In the genomic region with DNA sequence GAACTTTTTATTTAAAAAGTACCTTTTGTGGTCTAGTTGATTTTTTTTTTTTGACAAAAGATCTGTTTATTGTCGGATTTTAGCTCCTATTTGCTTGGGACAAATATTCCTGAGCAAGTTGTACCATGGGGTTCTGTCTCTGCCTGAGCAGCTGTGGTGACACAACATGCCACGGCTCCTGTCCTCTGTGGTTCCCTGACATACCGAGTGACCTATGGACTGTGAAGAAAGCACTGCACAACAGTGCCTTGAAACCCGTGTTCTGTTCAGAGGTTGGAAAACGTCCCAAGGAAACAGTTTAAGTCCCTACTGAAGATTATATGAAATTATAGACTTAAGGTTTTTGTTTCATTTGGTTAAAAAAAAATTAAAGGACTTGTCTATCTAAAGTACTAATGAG, we compare ENCODE assay signal across 25 mouse cellular contexts. TPM values are rescaled to one million over a fixed set of nuclear protein-coding genes. Genes with fewer than 3 reads are reported as not detected.
DNase-seq lines count a peak whose midpoint lies in the region; ATAC-seq and TF ChIP-seq lines count a peak whose summit lies in the region.
"Had no signal": no experiment of that assay in that cellular context is flagged by ENCODE, and none has a peak within 500 bp of the region (broad histone marks: within the 10 kb centered on the region; RNA-seq: fewer than 3 reads in every experiment).

No protein-coding gene starts in this region.

- peaks cover 41% of the 10 kb centered on the region for H3K36me3 ChIP-seq in kidney, embryonic 15.5 days
- peaks cover 6% of the 10 kb centered on the region; the same call in 1 of the 2 replicates for H3K36me3 ChIP-seq in liver, embryonic 12.5 days
- H3K36me3 ChIP-seq in stomach, postnatal 0 days (ENCODE audit: control insufficient read depth, insufficient read depth, low read length), result no peaks in the 10 kb centered on the region; the same call in 1 of the 2 replicates
- H3K36me3 ChIP-seq in hindbrain, embryonic 10.5 days, result peaks cover 69% of the 10 kb centered on the region
- H3K36me3 ChIP-seq: midbrain, embryonic 15.5 days had no signal

- H3K9me3 ChIP-seq in kidney, embryonic 15.5 days (replicated peaks), result no peaks in the 10 kb centered on the region
- H3K9me3 ChIP-seq in liver, embryonic 12.5 days (replicated peaks), result no peaks in the 10 kb centered on the region
- no peaks in the 10 kb centered on the region for H3K9me3 ChIP-seq in stomach, postnatal 0 days (ENCODE audit: control insufficient read depth, low read length)
- no peaks in the 10 kb centered on the region for H3K9me3 ChIP-seq in hindbrain, embryonic 10.5 days
- H3K9me3 ChIP-seq: embryonic facial prominence, embryonic 10.5 days; heart, embryonic 13.5 days; limb, embryonic 15.5 days; midbrain, embryonic 15.5 days had no signal

- TF ChIP-seq EP300 in stomach, postnatal 0 days (optimal IDR thresholded peaks at IDR 0.05), result no peak

- 42% methylated on average over 5 of the region's 5 CpGs for WGBS in kidney, embryonic 15.5 days
- 54% methylated on average over 5 of the region's 5 CpGs for WGBS in liver, embryonic 12.5 days (ENCODE audit: insufficient replicate concordance)
- 53% methylated on average over 5 of the region's 5 CpGs for WGBS in stomach, postnatal 0 days
- WGBS in hindbrain, embryonic 10.5 days, result 84% methylated on average over 5 of the region's 5 CpGs

- no peaks in the 10 kb centered on the region for H3K27me3 ChIP-seq in kidney, embryonic 15.5 days
- no peaks in the 10 kb centered on the region for H3K27me3 ChIP-seq in liver, embryonic 12.5 days (replicated peaks)
- no peaks in the 10 kb centered on the region for H3K27me3 ChIP-seq in stomach, postnatal 0 days (ENCODE audit: control insufficient read depth, insufficient read depth, low read length)
- H3K27me3 ChIP-seq in hindbrain, embryonic 10.5 days (ENCODE audit: insufficient read depth, poor library complexity, severe bottlenecking), result no peaks in the 10 kb centered on the region
- H3K27me3 ChIP-seq: CH12.LX; heart, embryonic 13.5 days; limb, embryonic 15.5 days; midbrain, embryonic 15.5 days had no signal

- TF ChIP-seq CTCF in stomach, postnatal 0 days (IDR thresholded peaks at IDR 0.05; ENCODE audit: low read depth), result no peak

- peak; percentile 16 for DNase-seq in kidney, adult 9 months
- no peak for DNase-seq in kidney, adult 11 months
- no peak for DNase-seq in stomach, postnatal 0 days (ENCODE audit: low spot score)
- DNase-seq in urinary bladder, postnatal 14 days (ENCODE audit: low spot score), result no peak
- no peak for DNase-seq in hindbrain, embryonic 10.5 days (ENCODE audit: low spot score)
- DNase-seq: cerebellum, adult 2 months; gastrocnemius, adult 2 months; heart, adult 18-20 months; right cerebral cortex, postnatal 25 days; thymus, adult 18-20 months; thymus, postnatal 4 days had no signal

- 0 out of 2 replicates have a peak, but pooled peaks have one; percentile 74 for ATAC-seq in kidney, embryonic 15.5 days (replicated peaks; ENCODE audit: low FRiP score)
- peak; percentile 69; the same call in 1 of the 2 replicates for ATAC-seq in liver, embryonic 12.5 days
- peak; percentile 78; the same call in 1 of the 2 replicates for ATAC-seq in stomach, postnatal 0 days (ENCODE audit: low FRiP score, low TSS enrichment)
- no peak for ATAC-seq in granulocyte monocyte progenitor cell, adult 5-6 weeks (replicated peaks; ENCODE audit: poor library complexity, severe bottlenecking)
- ATAC-seq: midbrain, embryonic 15.5 days had no signal

- H3K4me2 ChIP-seq in kidney, embryonic 15.5 days, result no peak overlapping the region
- no peak overlapping the region for H3K4me2 ChIP-seq in liver, embryonic 12.5 days
- no peak overlapping the region for H3K4me2 ChIP-seq in stomach, postnatal 0 days (replicated peaks; ENCODE audit: low read depth)
- H3K4me2 ChIP-seq: heart, embryonic 13.5 days; limb, embryonic 15.5 days; midbrain, embryonic 15.5 days had no signal

- H3K4me1 ChIP-seq in kidney, embryonic 15.5 days, result peaks cover 10% of the 10 kb centered on the region
- 0 out of 2 replicates have a peak, but pooled peaks cover 5% of the 10 kb centered on the region for H3K4me1 ChIP-seq in liver, embryonic 12.5 days
- no peaks in the 10 kb centered on the region; the same call in 1 of the 2 replicates for H3K4me1 ChIP-seq in stomach, postnatal 0 days (replicated peaks; ENCODE audit: control insufficient read depth, insufficient read depth)
- peaks cover 9% of the 10 kb centered on the region; the same call in 1 of the 2 replicates for H3K4me1 ChIP-seq in hindbrain, embryonic 10.5 days (replicated peaks)

- no peak overlapping the region for H3K27ac ChIP-seq in kidney, embryonic 15.5 days
- no peak overlapping the region for H3K27ac ChIP-seq in liver, embryonic 12.5 days
- no peak overlapping the region for H3K27ac ChIP-seq in stomach, postnatal 0 days (replicated peaks)
- no peak overlapping the region for H3K27ac ChIP-seq in hindbrain, embryonic 10.5 days
- H3K27ac ChIP-seq: embryonic facial prominence, embryonic 10.5 days; limb, embryonic 15.5 days; midbrain, embryonic 15.5 days had no signal

- no peak overlapping the region for H3K9ac ChIP-seq in kidney, embryonic 15.5 days
- H3K9ac ChIP-seq in liver, embryonic 12.5 days, result no peak overlapping the region
- H3K9ac ChIP-seq in stomach, postnatal 0 days (ENCODE audit: low read length), result no peak overlapping the region
- H3K9ac ChIP-seq: heart, embryonic 13.5 days; limb, embryonic 15.5 days; midbrain, embryonic 15.5 days had no signal

- H3K4me3 ChIP-seq in kidney, embryonic 15.5 days (replicated peaks), result no peak overlapping the region
- no peak overlapping the region for H3K4me3 ChIP-seq in liver, embryonic 12.5 days
- H3K4me3 ChIP-seq in stomach, postnatal 0 days (ENCODE audit: low read depth, low read length), result no peak overlapping the region
- no peak overlapping the region for H3K4me3 ChIP-seq in hindbrain, embryonic 10.5 days
- H3K4me3 ChIP-seq: embryonic facial prominence, embryonic 10.5 days; gastrocnemius, adult 2 months; heart, embryonic 13.5 days; limb, embryonic 15.5 days; midbrain, embryonic 15.5 days; myocyte had no signal

RNA-seq across cellular contexts. Expression of gene Rhobtb3, which starts 36.6 kb away (rescaled TPM):
- polyA plus RNA-seq in kidney, embryonic 15.5 days (2015; fragmentation: Nextera tagmentation; extraction: Ambion mirVana), result 37.5 and 40.9 TPM in 2 replicates
- 9.7 and 9.8 TPM in 2 replicates for polyA plus RNA-seq in liver, embryonic 12.5 days (2016; fragmentation: Nextera tagmentation; extraction: Ambion mirVana)
- 9.1 and 10.0 TPM in 2 replicates for polyA plus RNA-seq in stomach, postnatal 0 days (2015; fragmentation: Nextera tagmentation; extraction: Ambion mirVana)
- 3.2 and 8.0 TPM in 2 replicates for total RNA-seq in granulocyte monocyte progenitor cell, adult 5-6 weeks (2014; fragmentation: Nextera tagmentation)
- total RNA-seq in granulocyte monocyte progenitor cell, adult 5-6 weeks (2017), result 6.7 and 22.0 TPM in 2 replicates
- 39.8 and 42.4 TPM in 2 replicates for polyA plus RNA-seq in hindbrain, embryonic 10.5 days (2016; fragmentation: Nextera tagmentation; extraction: Ambion mirVana)
- total RNA-seq: MEL had no signal

RNA-seq across cellular contexts. Expression of gene Spata9, which starts 59.8 kb away (rescaled TPM):
- 0.84 and 0.87 TPM in 2 replicates for polyA plus RNA-seq in kidney, embryonic 15.5 days (2015; fragmentation: Nextera tagmentation; extraction: Ambion mirVana)
- polyA plus RNA-seq in liver, embryonic 12.5 days (2016; fragmentation: Nextera tagmentation; extraction: Ambion mirVana), result 0.77 and 1.3 TPM in 2 replicates
- 0.30 and 0.42 TPM in 2 replicates for polyA plus RNA-seq in stomach, postnatal 0 days (2015; fragmentation: Nextera tagmentation; extraction: Ambion mirVana)
- total RNA-seq in granulocyte monocyte progenitor cell, adult 5-6 weeks (2014; fragmentation: Nextera tagmentation), result 1.2 TPM in 1 of 2 replicates, not detected in the other
- total RNA-seq in granulocyte monocyte progenitor cell, adult 5-6 weeks (2017), result 0.60 TPM in 1 of 2 replicates, not detected in the other
- polyA plus RNA-seq in hindbrain, embryonic 10.5 days (2016; fragmentation: Nextera tagmentation; extraction: Ambion mirVana), result 0.47 and 0.77 TPM in 2 replicates
- total RNA-seq: CH12.LX; gastrocnemius, adult 2 months; heart, adult 18-20 months; hematopoietic stem cell, adult 5-6 weeks; layer of hippocampus, adult 18-20 months; left cerebral cortex, postnatal 36 days; MEL had no signal
- polyA plus RNA-seq: spleen, adult 2 months had no signal
